Mouse (Mus musculus) MEL (cell line): ENCODE results near the gene Mlip. TPM values are rescaled to one million over a fixed set of nuclear protein-coding genes. Genes with fewer than 3 reads are reported as not detected.

Experiments used
- DNase-seq: peaks from one replicate; pipeline ENCODE4 v3.0.0; 2011; ENCODE audit warnings: low read depth, low spot score
- H3K27ac ChIP-seq: 2 replicates; pipeline ENCODE4 v1.5.1; 2012; ENCODE audit warnings: low read depth, mild to moderate bottlenecking, control low read depth, low read length, moderate library complexity; ENCODE audit not compliant: control insufficient read depth
- H3K27me3 ChIP-seq, 2 experiments: fragments of 150-350 bp in 1 of 2; sonication (generic) in 1 of 2; 2 replicates each; pipeline ENCODE4 v1.6.1; 2012; ENCODE audit warnings: low read length in 2 of 2, mild to moderate bottlenecking in 2 of 2, improper control_type of control experiment in 1 of 2, moderate library complexity in 1 of 2; ENCODE audit not compliant: insufficient read depth in 2 of 2, control insufficient read depth in 1 of 2
- H3K36me3 ChIP-seq, 2 experiments: 2 replicates each; pipeline ENCODE4 v1.6.1; 2012 to 2014; ENCODE audit warnings: low read length in 2 of 2, improper control_type of control experiment in 1 of 2, inconsistent platforms in 1 of 2, mild to moderate bottlenecking in 1 of 2; ENCODE audit not compliant: insufficient read depth in 2 of 2, control insufficient read depth in 1 of 2
- H3K4me1 ChIP-seq, 2 experiments: fragments of 150-350 bp in 1 of 2; sonication (generic) in 1 of 2; 2 replicates each; pipeline ENCODE4 v1.6.1; 2012; ENCODE audit warnings: low read length in 2 of 2, improper control_type of control experiment in 1 of 2, mild to moderate bottlenecking in 1 of 2; ENCODE audit not compliant: insufficient read depth in 2 of 2, control insufficient read depth in 1 of 2
- H3K4me3 ChIP-seq, 2 experiments: fragments of 150-350 bp in 1 of 2; sonication (generic) in 1 of 2; 2 replicates each; pipeline ENCODE4 v1.5.1; 2012; ENCODE audit warnings: low read depth in 2 of 2, low read length in 2 of 2, mild to moderate bottlenecking in 2 of 2, moderate library complexity in 2 of 2, control low read depth in 1 of 2, improper control_type of control experiment in 1 of 2; ENCODE audit not compliant: control insufficient read depth in 1 of 2, insufficient read depth in 1 of 2
- H3K79me2 ChIP-seq: 2 replicates; pipeline ENCODE4 v1.6.1; 2012; ENCODE audit warnings: mild to moderate bottlenecking, low read length, moderate library complexity; ENCODE audit not compliant: control insufficient read depth, poor library complexity, insufficient read depth
- H3K9ac ChIP-seq: 2 replicates; pipeline ENCODE4 v1.6.1; 2012; ENCODE audit warnings: low read depth, mild to moderate bottlenecking, control low read depth, low read length, moderate library complexity; ENCODE audit not compliant: control insufficient read depth, poor library complexity, severe bottlenecking
- H3K9me3 ChIP-seq: fragments of 150-350 bp; sonication (generic); replicated peaks from 2 replicates; pipeline ENCODE4 v1.6.1; 2012; ENCODE audit warnings: mild to moderate bottlenecking, low read length, improper control_type of control experiment, moderate library complexity; ENCODE audit not compliant: insufficient read depth
- CHD1 ChIP-seq: IDR thresholded peaks from 2 replicates; pipeline ENCODE4 v1.6.1; 2012; ENCODE audit warnings: low read depth, mild to moderate bottlenecking, inconsistent platforms, low read length, improper control_type of control experiment
- CHD2 ChIP-seq: IDR thresholded peaks from 2 replicates; pipeline ENCODE4 v1.6.1; 2011; ENCODE audit warnings: low read length, improper control_type of control experiment
- E2F4 ChIP-seq: IDR thresholded peaks from 2 replicates; pipeline ENCODE4 v1.6.1; 2011; ENCODE audit warnings: low read depth, low read length, improper control_type of control experiment, borderline replicate concordance
- EP300 ChIP-seq, 2 experiments: IDR thresholded peaks; 2 replicates each; pipeline ENCODE4 v1.6.1; 2011; ENCODE audit warnings: improper control_type of control experiment in 2 of 2, low read length in 2 of 2, low read depth in 1 of 2, mild to moderate bottlenecking in 1 of 2
- GABPA ChIP-seq: IDR thresholded peaks from 2 replicates; pipeline ENCODE4 v1.6.1; 2012; ENCODE audit warnings: low read depth, mild to moderate bottlenecking, inconsistent platforms, low read length, improper control_type of control experiment, moderate library complexity
- GATA1 ChIP-seq: IDR thresholded peaks from 2 replicates; pipeline ENCODE4 v1.6.1; 2011; ENCODE audit warnings: low read depth, low read length, improper control_type of control experiment
- JUND ChIP-seq: IDR thresholded peaks from 2 replicates; pipeline ENCODE4 v1.6.1; 2011; ENCODE audit warnings: low read depth, mild to moderate bottlenecking, improper control_type of control experiment, low read length
- MAX ChIP-seq: IDR thresholded peaks from 2 replicates; pipeline ENCODE4 v1.6.1; 2011; ENCODE audit warnings: low read length, improper control_type of control experiment
- MXI1 ChIP-seq: IDR thresholded peaks from 2 replicates; pipeline ENCODE4 v1.6.1; 2011; ENCODE audit warnings: mild to moderate bottlenecking, low read depth, low read length, improper control_type of control experiment
- MYB ChIP-seq: IDR thresholded peaks from 2 replicates; pipeline ENCODE4 v1.6.1; 2011; ENCODE audit warnings: mild to moderate bottlenecking, low read depth, low read length, improper control_type of control experiment
- MYC ChIP-seq: IDR thresholded peaks from 2 replicates; pipeline ENCODE4 v1.6.1; 2011; ENCODE audit warnings: low read depth, mild to moderate bottlenecking, low read length, improper control_type of control experiment, moderate library complexity
- NRF1 ChIP-seq: IDR thresholded peaks from 2 replicates; pipeline ENCODE4 v1.6.1; 2014; ENCODE audit warnings: low read depth, mild to moderate bottlenecking, inconsistent platforms, low read length, improper control_type of control experiment, moderate library complexity; ENCODE audit not compliant: poor library complexity, insufficient read depth, severe bottlenecking
- POLR2A ChIP-seq, 2 experiments: IDR thresholded peaks; 2 replicates each; pipeline ENCODE4 v1.6.1; 2011 to 2012; ENCODE audit warnings: low read length in 2 of 2, mild to moderate bottlenecking in 2 of 2, control low read depth in 1 of 2, improper control_type of control experiment in 1 of 2, low read depth in 1 of 2, moderate library complexity in 1 of 2; ENCODE audit not compliant: control insufficient read depth in 1 of 2, insufficient read depth in 1 of 2, poor library complexity in 1 of 2
- RAD21 ChIP-seq: IDR thresholded peaks from 2 replicates; pipeline ENCODE4 v1.6.1; 2011; ENCODE audit warnings: mild to moderate bottlenecking, low read depth, low read length, improper control_type of control experiment
- RCOR1 ChIP-seq: IDR thresholded peaks from 2 replicates; pipeline ENCODE4 v1.6.1; 2012; ENCODE audit warnings: low read depth, mild to moderate bottlenecking, inconsistent platforms, low read length, improper control_type of control experiment
- SIN3A ChIP-seq: IDR thresholded peaks from 2 replicates; pipeline ENCODE4 v1.6.1; 2012; ENCODE audit warnings: low read length, improper control_type of control experiment, inconsistent platforms
- TAL1 ChIP-seq: IDR thresholded peaks from 2 replicates; pipeline ENCODE4 v1.6.1; 2012; ENCODE audit warnings: mild to moderate bottlenecking, inconsistent platforms, low read length, moderate library complexity, mixed read lengths
- TBP ChIP-seq: IDR thresholded peaks from 2 replicates; pipeline ENCODE4 v1.8.0; 2011; ENCODE audit warnings: low read depth, low read length, improper control_type of control experiment
- TCF12 ChIP-seq: IDR thresholded peaks from 2 replicates; pipeline ENCODE4 v1.6.1; 2014; ENCODE audit warnings: low read depth, mild to moderate bottlenecking, inconsistent platforms, low read length, improper control_type of control experiment, moderate library complexity
- USF2 ChIP-seq, 2 experiments: IDR thresholded peaks; 2 replicates each; pipeline ENCODE4 v1.6.1; 2011 to 2012; ENCODE audit warnings: improper control_type of control experiment in 2 of 2, low read length in 2 of 2, borderline replicate concordance in 1 of 2, inconsistent platforms in 1 of 2, low read depth in 1 of 2, mild to moderate bottlenecking in 1 of 2; ENCODE audit not compliant: insufficient read depth in 1 of 2
- ZMIZ1 ChIP-seq: IDR thresholded peaks from 2 replicates; pipeline ENCODE4 v1.6.1; 2012; ENCODE audit warnings: low read depth, mild to moderate bottlenecking, inconsistent platforms, low read length, improper control_type of control experiment, moderate library complexity
- polyA plus RNA-seq, 2 experiments: library from polyadenylated mRNA; stranded (reverse) in 1 of 2; unstranded in 1 of 2; fragments of >175 nt in 1 of 2; fragments of >200 nt in 1 of 2; gene quantifications; 2 replicates each; pipeline versions ENCODE4 v1.2.1 to v1.2.4; 2012; ENCODE audit warnings: low replicate concordance in 2 of 2, low read depth in 1 of 2; ENCODE audit not compliant: insufficient read length in 2 of 2, insufficient read depth in 1 of 2, missing spikeins in 1 of 2
- total RNA-seq: library from RNA; depleted of rRNA; stranded (reverse); fragments of 300-350 nt; gene quantifications from 2 replicates; pipeline ENCODE4 v1.2.3, GENCODE M21; 2012

The Mlip gene
- total and polyA plus RNA-seq, 3 experiments, result 0.04 TPM; not detected in 2

DNA sequence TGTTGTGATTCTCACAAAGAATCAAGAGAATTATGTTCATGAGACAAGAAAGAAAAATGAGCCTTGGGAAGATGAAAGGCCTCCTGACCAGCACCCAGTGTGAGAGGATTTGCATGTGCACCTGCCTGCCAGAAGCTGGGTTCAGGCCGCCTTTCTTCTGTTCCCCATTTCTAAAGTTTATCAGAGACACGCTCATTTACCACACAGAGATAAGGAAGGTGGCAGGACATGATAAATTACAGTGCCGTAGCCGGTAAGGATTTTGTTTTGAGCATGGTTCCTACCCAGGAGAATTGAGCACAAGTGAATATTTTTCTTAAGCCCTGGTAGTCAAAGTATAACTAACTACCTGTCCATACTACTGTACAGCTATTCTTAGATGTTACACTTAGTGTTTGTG, 93.7 kb downstream of the Mlip start (continued):
- peak; percentile 88 to 92 for TF ChIP-seq EP300 (IDR thresholded peaks at IDR 0.05; ENCODE audit: low read depth in 1 of 2, low read length in 2 of 2)

DNA sequence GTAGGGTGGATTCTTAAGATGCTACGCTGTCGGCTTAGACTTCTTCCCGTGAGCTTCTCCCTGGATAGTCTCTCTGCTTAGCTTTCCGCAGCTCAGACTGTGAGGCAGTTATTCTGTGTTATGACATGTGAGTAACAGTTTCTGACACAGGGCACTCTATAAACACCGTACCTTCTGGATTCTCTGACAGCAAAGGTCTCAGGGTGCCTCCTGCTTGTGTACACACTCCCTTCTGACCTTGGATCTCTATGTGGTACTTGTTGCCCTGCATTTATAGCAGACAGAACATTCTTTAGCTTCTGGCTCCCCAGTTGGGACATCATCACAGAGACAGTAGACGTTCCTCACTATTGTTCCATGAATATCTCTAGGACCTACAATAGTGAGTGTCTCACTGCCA, 94.5 kb downstream of the Mlip start:
- H3K27ac ChIP-seq, result no peak overlapping the region
- peaks cover 0 to 9% of the 10 kb centered on the region in 2 experiments for H3K27me3 ChIP-seq
- no peaks in the 10 kb centered on the region for H3K9me3 ChIP-seq
- H3K4me3 ChIP-seq, result no peak overlapping the region
- peaks cover 0 to 3% of the 10 kb centered on the region in 2 experiments; a peak in 2 of 4 replicates for H3K36me3 ChIP-seq
- no peaks in the 10 kb centered on the region for H3K79me2 ChIP-seq
- TF ChIP-seq GATA1 (no peak), MYC (no peak), NRF1 (no peak), USF2 (IDR thresholded peaks at IDR 0.05; ENCODE audit: borderline replicate concordance in 1 of 2, insufficient read depth in 1 of 2, low read depth in 1 of 2, low read length in 2 of 2) (no peak), TBP (no peak), MXI1 (no peak), E2F4 (no peak), MYB (no peak), ZMIZ1 (no peak), MAX (no peak), JUND (no peak)
- TF ChIP-seq, all 39 proteins: peak for 0
- H3K9ac ChIP-seq, result no peak overlapping the region
- DNase-seq, result no peak
- peaks cover 0 to 5% of the 10 kb centered on the region in 2 experiments; a peak in 1 of 4 replicates for H3K4me1 ChIP-seq

DNA sequence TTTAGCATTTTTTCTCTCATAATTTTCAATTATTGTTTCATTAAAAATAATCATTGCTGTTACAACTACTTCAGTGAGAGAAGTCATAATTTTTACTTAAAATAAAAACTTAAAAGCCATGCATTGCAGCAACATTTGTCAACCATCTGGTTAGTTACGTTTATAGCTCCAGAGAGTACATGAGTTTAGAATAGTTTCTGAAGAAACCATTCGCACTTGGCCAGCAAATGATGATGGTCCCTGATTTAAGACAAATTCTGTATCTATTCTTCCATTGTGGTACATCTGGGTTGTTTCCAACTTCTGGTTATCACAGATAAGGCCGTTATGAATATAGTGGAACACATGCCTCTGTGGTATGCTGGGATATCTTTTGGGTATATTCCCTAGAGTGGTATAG, 98.3 kb downstream of the Mlip start:
- TF ChIP-seq USF2 (IDR thresholded peaks at IDR 0.05; ENCODE audit: borderline replicate concordance in 1 of 2, insufficient read depth in 1 of 2, low read depth in 1 of 2, low read length in 2 of 2) (no peak), MYC (no peak), POLR2A (IDR thresholded peaks at IDR 0.05; ENCODE audit: control insufficient read depth in 1 of 2, insufficient read depth in 1 of 2, low read depth in 1 of 2, low read length in 2 of 2, poor library complexity in 1 of 2) (no peak), GABPA (no peak), TCF12 (peak; percentile 81; the same call in 1 of the 2 replicates), SIN3A (no peak), EP300 (IDR thresholded peaks at IDR 0.05; ENCODE audit: low read depth in 1 of 2, low read length in 2 of 2) (peak; percentile 9 to 20; a peak in 1 of 4 replicates), CHD2 (no peak), RAD21 (no peak), TBP (no peak), RCOR1 (no peak), ZMIZ1 (no peak), CHD1 (no peak), TAL1 (no peak), MYB (no peak)

More for the DNA sequence above, 98.3 kb downstream of the Mlip start:
- H3K27me3 ChIP-seq, result no peaks in the 10 kb centered on the region
- H3K9me3 ChIP-seq, result no peaks in the 10 kb centered on the region
- DNase-seq, result peak; percentile 11
- H3K27ac ChIP-seq, result no peak overlapping the region
- no peak overlapping the region for H3K9ac ChIP-seq
- peaks cover 0 to 3% of the 10 kb centered on the region in 2 experiments; a peak in 2 of 4 replicates for H3K36me3 ChIP-seq
- no peak overlapping the region for H3K4me3 ChIP-seq
- H3K4me1 ChIP-seq, result peaks cover 0 to 5% of the 10 kb centered on the region in 2 experiments; a peak in 1 of 4 replicates
- no peaks in the 10 kb centered on the region for H3K79me2 ChIP-seq
